Mouse (Mus musculus) lung, postnatal 10 days (tissue): Measurements from ENCODE around the gene Pcsk1n.

ENCODE experiments used
- DNase-seq: peaks from one replicate; pipeline ENCODE4 v3.0.0; 2021

Gene Pcsk1n

DNA sequence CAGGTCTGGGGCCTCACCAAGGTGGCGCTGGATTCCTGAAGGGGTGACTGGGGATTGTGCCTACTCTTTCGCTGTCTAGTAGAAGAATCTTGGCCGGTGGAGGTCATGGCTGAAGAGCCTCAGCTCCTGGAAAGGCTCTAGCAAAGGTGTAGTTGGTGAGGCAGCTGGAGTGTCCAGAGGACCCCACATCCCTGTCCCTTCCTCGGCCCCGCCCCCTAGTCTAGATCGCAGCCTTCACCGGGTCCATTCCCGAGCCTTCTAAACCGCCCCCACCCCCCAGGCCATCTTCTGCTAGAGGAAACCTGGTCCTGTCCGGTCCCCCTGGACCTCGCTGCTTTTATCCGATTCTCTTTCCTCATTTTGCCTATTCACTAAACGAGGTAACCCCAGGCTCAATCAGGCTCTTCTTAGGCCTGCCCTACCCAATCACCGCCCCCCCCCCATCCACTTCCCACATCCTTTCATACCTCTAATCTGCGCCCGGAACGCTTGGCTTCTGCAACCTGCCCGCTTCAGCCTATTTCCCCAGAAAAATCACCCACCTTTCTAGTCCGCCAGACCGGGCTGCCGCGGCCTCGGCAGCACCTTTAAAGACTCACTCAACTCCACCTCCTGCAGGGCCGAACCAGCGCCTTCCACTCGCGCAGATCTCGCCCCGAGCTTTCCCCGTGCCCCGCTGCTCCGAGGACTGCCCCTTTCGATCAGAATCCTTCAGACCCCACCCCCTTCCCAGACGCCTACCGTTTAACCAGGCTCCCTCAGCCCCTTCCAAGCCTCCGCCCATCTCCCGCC is 27.7 kb downstream of the Pcsk1n start, which contains the start of gene Hdac6:
TSS of gene Hdac6 (minus strand) at position 782 of the 792 bp plus-strand sequence.
- peak; percentile 7 for DNase-seq

DNA sequence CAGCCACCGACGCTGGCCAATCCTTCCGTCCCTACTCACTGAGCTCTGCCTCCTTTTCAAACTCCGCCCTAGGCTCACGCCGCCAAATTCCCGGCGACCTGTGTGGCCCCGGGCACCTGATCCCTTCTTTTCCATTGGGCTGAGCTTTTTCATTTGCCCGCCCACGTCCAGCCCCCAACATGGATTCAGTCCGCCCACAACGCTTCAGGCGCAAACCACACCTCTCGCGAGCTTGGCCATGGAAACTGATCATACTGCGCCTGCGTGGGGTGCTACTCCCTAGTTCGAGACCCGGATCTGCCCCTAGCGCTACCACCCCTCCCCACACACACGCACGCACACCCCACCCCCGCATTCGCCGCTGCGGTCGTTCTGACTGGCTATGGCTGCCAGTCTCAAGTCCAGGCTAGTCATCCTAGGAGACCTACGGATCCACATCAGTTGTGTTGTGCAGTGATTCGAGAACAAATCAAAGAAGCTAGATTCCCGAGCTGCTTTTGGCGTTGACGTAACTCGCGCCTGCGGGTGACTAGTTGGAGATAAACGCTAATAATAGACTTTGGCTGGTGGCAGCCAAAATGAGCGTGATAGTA is 28.4 kb downstream of the Pcsk1n start:
- DNase-seq = peak; percentile 97

DNA sequence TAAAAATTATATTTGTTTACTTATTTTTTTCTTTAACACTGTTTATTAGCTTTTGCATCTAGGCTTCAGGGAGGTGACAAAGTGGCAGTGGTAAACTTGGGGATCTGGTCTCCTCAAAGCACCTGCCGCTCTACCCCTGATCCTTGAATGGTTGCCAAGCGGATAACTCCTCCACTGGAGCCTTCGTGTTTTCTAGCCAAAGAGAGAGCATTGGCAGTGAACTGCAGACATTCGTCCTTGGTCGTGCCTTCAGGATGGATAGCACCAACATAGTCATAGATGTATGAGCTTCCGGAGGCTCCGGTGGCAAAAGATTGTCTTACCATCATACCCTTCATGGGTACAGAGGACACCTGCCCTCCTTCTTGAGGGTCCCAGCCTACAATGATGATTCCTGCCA is 30.5 kb downstream of the Pcsk1n start:
- DNase-seq = no peak

DNA sequence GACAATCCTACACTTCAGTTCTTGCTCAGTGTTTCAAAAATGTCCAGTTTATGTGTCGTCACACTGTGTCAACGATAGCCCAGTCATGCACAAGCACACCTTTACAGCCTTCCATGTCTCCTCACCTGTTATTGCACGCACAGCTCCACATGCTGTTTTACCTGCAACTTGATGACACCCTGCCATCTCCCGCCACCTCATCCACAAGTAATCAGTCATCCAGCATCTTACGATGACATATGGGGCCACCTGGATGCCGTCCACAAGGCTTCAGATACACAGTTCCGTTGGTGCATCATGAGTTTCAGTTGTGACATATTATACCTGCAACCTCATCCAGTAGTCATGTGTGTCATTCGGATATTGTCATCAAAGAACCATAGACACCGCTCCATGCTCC is 39.2 kb downstream of the Pcsk1n start:
- no peak for DNase-seq

DNA sequence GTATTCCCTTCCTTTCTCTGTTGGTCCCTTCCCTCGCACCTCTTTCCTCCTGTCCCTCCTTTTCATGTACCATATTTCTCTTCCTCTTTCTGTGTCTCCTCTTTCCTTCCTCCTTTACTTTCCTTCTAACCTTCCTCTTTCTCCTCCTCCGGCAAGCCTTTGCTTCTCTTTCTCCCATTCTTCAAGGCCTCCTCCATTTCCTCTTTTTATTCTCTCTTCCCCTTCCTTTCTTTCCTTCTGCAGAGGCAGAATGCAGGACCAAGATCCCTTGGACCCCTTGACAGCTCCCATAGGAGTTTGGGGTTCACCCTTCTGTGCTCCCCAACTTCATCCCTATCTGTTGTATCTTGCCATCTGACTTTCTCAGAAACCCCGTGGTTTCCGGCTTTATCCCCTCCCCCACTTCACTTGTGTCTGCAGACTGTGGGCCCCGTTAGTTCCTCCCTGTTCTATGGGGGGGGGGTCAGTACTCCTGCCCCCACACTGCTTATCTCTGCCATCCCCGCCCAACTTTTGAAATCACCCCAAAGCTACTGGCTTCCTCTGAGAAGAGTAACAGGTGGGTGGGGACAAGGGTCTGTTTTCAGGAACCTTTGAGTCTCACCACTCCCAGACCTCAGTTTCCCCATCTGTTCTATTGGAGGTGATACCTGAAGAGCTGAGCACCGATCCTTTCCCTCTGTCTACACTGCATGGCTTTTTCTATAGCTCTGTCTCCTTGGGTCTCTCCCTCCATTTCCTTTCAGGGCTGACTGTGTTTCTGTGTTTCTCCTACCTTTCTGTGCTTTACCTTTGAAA is 44.4 kb downstream of the Pcsk1n start:
- DNase-seq = no peak

GRCm38 (mm10) chrX:7966161-7966560 is 46.5 kb downstream of the Pcsk1n start:
- no peak for DNase-seq

- DNase-seq = no peak
Measured at GRCm38 (mm10) chrX:7967596-7968201, 48.1 kb downstream of the Pcsk1n start.

DNA sequence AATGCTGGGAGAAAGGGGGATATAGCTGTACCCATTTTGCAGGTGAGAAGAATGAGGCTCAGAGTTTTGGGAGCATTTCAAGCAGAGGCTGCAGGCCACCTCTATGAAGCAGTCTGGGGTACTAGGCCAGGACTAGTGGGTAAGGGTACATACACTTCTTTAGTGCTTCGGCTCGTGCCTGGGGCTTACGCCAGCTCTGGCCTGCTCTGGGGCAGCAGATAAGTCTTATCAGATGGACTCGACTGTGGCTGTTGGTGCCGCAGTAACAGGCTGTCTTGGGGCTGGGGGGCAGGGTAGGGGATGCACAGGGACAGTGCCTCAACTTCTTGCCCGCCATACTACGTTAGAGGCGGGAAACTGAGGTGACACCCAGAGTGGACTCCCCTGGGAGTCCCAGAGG is 48.6 kb downstream of the Pcsk1n start:
- no peak for DNase-seq

DNA sequence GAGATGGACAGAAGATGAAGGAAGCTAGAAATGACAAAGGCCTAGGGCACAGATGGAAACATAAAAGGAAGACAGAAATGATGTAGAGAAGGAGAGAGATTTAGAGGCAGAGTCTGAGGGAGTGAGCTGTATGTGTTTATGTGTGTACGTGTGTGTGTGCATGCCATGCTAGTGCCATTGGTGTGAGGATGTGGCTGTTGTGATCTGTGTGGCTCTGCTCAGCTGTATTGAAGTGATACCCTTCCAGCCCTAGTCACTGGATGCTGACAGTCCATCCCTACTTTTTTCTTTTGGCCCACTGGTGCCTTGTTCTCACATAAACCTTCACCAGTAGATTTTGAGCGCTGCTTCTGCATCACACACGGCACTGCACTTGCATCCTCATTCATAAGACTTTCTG is 49.3 kb downstream of the Pcsk1n start:
- DNase-seq = no peak

GRCm38 (mm10) chrX:7971292-7971691 is 51.7 kb downstream of the Pcsk1n start:
- no peak for DNase-seq
